Mouse (Mus musculus) stomach, postnatal 0 days (tissue): ENCODE results near the gene Slc25a45. TPM values are rescaled to one million over a fixed set of nuclear protein-coding genes. Genes with fewer than 3 reads are reported as not detected.

ENCODE experiments used
- ATAC-seq: fragments of 200-750 bp; cut with Nextera tagmentation; 2 replicates; pipeline ENCODE4 v1.8.0; 2017; ENCODE audit not compliant: low FRiP score, low TSS enrichment
- DNase-seq: peaks from one replicate; pipeline ENCODE4 v3.0.0-alpha.2; 2016; ENCODE audit warnings: low spot score
- H3K27ac ChIP-seq: fragments of 300-500 bp; sonication (generic); replicated peaks from 2 replicates; pipeline ENCODE4 v1.5.1; 2014; ENCODE audit warnings: mild to moderate bottlenecking, control low read depth
- H3K27me3 ChIP-seq: fragments of 300-500 bp; sonication (generic); 2 replicates; pipeline ENCODE4 v1.6.1; 2014; ENCODE audit warnings: low read length; ENCODE audit not compliant: control insufficient read depth, insufficient read depth
- H3K36me3 ChIP-seq: fragments of 300-500 bp; sonication (generic); 2 replicates; pipeline ENCODE4 v1.6.1; 2014; ENCODE audit warnings: low read length, mixed read lengths; ENCODE audit not compliant: control insufficient read depth, insufficient read depth
- H3K4me1 ChIP-seq: fragments of 300-500 bp; sonication (generic); replicated peaks from 2 replicates; pipeline ENCODE4 v1.6.1; 2014; ENCODE audit warnings: antibody characterized with exemption; ENCODE audit not compliant: control insufficient read depth, insufficient read depth
- H3K4me2 ChIP-seq: fragments of 300-500 bp; sonication (generic); replicated peaks from 2 replicates; pipeline ENCODE4 v1.6.1; 2014; ENCODE audit warnings: low read depth, mild to moderate bottlenecking, control low read depth, moderate library complexity
- H3K4me3 ChIP-seq: fragments of 300-500 bp; sonication (generic); 2 replicates; pipeline ENCODE4 v1.5.1; 2014; ENCODE audit warnings: low read depth, low read length, control low read depth
- H3K9ac ChIP-seq: fragments of 300-500 bp; sonication (generic); 2 replicates; pipeline ENCODE4 v1.6.1; 2014; ENCODE audit warnings: mild to moderate bottlenecking, low read length, control low read depth, mixed read lengths
- H3K9me3 ChIP-seq: fragments of 300-500 bp; sonication (generic); 2 replicates; pipeline ENCODE4 v1.6.1; 2016; ENCODE audit warnings: low read length; ENCODE audit not compliant: control insufficient read depth
- CTCF ChIP-seq: IDR thresholded peaks from 2 replicates; pipeline ENCODE4 v1.5.1; 2016; ENCODE audit warnings: antibody characterized with exemption, low read depth, mild to moderate bottlenecking, moderate library complexity
- EP300 ChIP-seq: optimal IDR thresholded peaks from 2 replicates; pipeline ENCODE3; 2016; ENCODE audit warnings: antibody characterized with exemption
- WGBS: fragments of 180-500 bp; shearing (Covaris S2); extraction: QIAGEN DNeasy Blood & Tissue Kit; methylation state at CpG from one replicate; pipeline ENCODE4 v1.1.7; 2014; 5-methylcytosine and 5-hydroxymethylcytosine counted together
- polyA plus RNA-seq: library from polyadenylated mRNA; unstranded; fragments of >200 nt; fragmentation: Nextera tagmentation; extraction: Ambion mirVana; gene quantifications from 2 replicates; pipeline ENCODE4 v1.2.1, GENCODE M21; 2015

The Slc25a45 gene
- polyA plus RNA-seq, 1 experiment from 2014 or later, result 3.2 TPM

GRCm38 (mm10) chr19:5893282-5894001, 15.8 kb downstream of the Slc25a45 start:
- DNase-seq (no peak), ATAC-seq (peak; percentile 18; the same call in 1 of the 2 replicates)
- 0 out of 2 replicates have a peak overlapping the region, but pooled peaks have one; percentile 30 for H3K27ac ChIP-seq

DNA sequence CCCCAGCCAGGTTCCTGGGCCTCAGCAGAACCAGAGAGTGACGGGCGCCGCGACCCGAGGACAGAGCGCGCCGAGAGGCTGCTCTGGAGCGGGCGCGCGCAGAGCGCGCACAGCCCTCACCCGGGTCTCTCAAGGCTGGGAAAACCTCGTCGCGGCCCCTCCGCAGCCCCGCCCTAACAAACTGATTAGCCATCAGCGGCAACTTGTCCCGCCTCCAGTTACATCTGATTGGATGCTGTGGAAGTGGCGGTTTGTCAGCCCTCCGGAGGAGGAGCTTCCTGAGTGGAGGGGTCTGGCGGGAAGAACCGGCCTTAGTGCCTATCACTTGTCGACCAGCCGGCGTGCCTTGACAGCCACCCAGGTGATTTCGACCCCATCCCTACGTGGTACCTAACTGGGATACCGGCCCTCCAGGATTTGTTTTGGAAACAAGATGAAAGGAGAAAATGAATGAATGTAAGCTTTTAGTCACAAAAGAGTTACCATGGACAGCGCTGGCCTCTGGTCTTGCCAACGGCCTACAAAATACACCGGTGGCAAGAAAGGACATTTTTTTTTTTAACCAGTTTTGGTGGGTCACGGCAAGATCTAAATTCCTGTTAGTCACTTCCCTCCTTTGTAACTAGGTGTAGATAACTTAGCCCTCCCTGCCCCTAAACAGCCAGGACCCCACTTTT, 16.5 kb downstream of the Slc25a45 start, which contains the start of gene Tigd3:
TSS of gene Tigd3 (minus strand) at position 148 of the 677 bp plus-strand sequence.
- WGBS, result 3% methylated on average over 34 of the region's 36 CpGs
- DNase-seq (peak; percentile 90), ATAC-seq (peak; percentile 94)
- Histone ChIP-seq H3K4me3 (peak within 1 kb of the TSS; percentile 62), H3K9me3 (no peaks in the 10 kb centered on the region), H3K36me3 (peaks cover 10% of the 10 kb centered on the region), H3K27ac (0 out of 2 replicates have a peak within 1 kb of the TSS, but pooled peaks have one; percentile 30), H3K4me1 (no peaks in the 10 kb centered on the region; the same call in 1 of the 2 replicates), H3K9ac (peak within 1 kb of the TSS; percentile 72), H3K4me2 (peak within 1 kb of the TSS; percentile 85), H3K27me3 (no peaks in the 10 kb centered on the region)
- TF ChIP-seq CTCF (no peak), EP300 (no peak)

More at GRCm38 (mm10) chr19:5893282-5894001, 15.8 kb downstream of the Slc25a45 start:
- no peaks in the 10 kb centered on the region for H3K9me3 ChIP-seq
- H3K9ac ChIP-seq, result peak overlapping the region; percentile 72
- 10% methylated on average over 30 of the region's 31 CpGs for WGBS
- H3K4me1 ChIP-seq, result no peaks in the 10 kb centered on the region; the same call in 1 of the 2 replicates
- H3K4me3 ChIP-seq, result peak overlapping the region; percentile 62
- H3K27me3 ChIP-seq, result no peaks in the 10 kb centered on the region
- H3K36me3 ChIP-seq, result peaks cover 8% of the 10 kb centered on the region
- TF ChIP-seq CTCF, result no peak
- no peak for TF ChIP-seq EP300
- peak overlapping the region; percentile 85 for H3K4me2 ChIP-seq

DNA sequence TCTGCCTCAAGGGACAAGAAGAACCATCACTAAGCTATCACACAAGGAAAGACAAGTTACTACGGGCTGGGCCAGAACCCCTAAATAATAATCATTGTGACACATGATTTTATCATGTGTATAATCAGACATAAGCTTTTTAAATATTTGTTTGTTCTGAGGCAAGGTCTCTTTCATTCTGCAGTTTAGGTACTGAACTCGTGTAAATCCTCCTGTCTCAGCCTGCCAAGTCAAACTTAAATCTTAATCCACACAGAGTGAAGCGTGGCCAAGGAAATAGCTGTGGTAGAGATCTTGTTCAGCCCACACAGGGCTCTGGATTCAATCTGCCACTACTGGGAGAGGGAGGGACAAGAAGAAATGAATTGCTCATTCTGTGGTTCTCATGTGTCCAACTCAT, 29.7 kb downstream of the Slc25a45 start:
- no peak overlapping the region for H3K4me2 ChIP-seq
- DNase-seq (no peak), ATAC-seq (no peak)
- peaks cover 36% of the 10 kb centered on the region for H3K36me3 ChIP-seq
- H3K9me3 ChIP-seq, result no peaks in the 10 kb centered on the region
- H3K9ac ChIP-seq, result no peak overlapping the region
- no peak overlapping the region for H3K4me3 ChIP-seq
- 51% methylated on average over 3 of the region's 3 CpGs for WGBS
- no peak for TF ChIP-seq EP300
- TF ChIP-seq CTCF, result no peak
- H3K4me1 ChIP-seq, result peaks cover 3% of the 10 kb centered on the region; the same call in 1 of the 2 replicates
- no peaks in the 10 kb centered on the region for H3K27me3 ChIP-seq
- H3K27ac ChIP-seq, result no peak overlapping the region

- 0 out of 2 replicates have a peak overlapping the region, but pooled peaks have one; percentile 3 for H3K4me3 ChIP-seq
- ATAC-seq, result no peak
Observed at GRCm38 (mm10) chr19:5910221-5910620, 32.6 kb downstream of the Slc25a45 start.

GRCm38 (mm10) chr19:5911430-5912102, 34.0 kb downstream of the Slc25a45 start:
- H3K4me1 ChIP-seq, result peaks cover 6% of the 10 kb centered on the region
- DNase-seq (no peak), ATAC-seq (no peak)
- WGBS, result under 1% methylated on average over 14 of the region's 14 CpGs
- TF ChIP-seq EP300 (no peak), CTCF (no peak)
- H3K27me3 ChIP-seq, result no peaks in the 10 kb centered on the region
- H3K4me3 ChIP-seq, result peak overlapping the region; percentile 95
- H3K9ac ChIP-seq, result peak overlapping the region; percentile 95
- H3K27ac ChIP-seq, result peak overlapping the region; percentile 94
- peaks cover 6% of the 10 kb centered on the region; the same call in 1 of the 2 replicates for H3K36me3 ChIP-seq
- no peaks in the 10 kb centered on the region for H3K9me3 ChIP-seq
- peak overlapping the region; percentile 71 for H3K4me2 ChIP-seq

More at GRCm38 (mm10) chr19:5910221-5910620, 32.6 kb downstream of the Slc25a45 start:
- H3K27me3 ChIP-seq, result no peaks in the 10 kb centered on the region
- 31% methylated on average over 6 of the region's 6 CpGs for WGBS
- peak overlapping the region; percentile 24; the same call in 1 of the 2 replicates for H3K27ac ChIP-seq
- H3K9ac ChIP-seq, result no peak overlapping the region
- H3K4me1 ChIP-seq, result peaks cover 6% of the 10 kb centered on the region
- H3K4me2 ChIP-seq, result peak overlapping the region; percentile 35
- H3K9me3 ChIP-seq, result no peaks in the 10 kb centered on the region
- peak; percentile 41 for DNase-seq
- H3K36me3 ChIP-seq, result peaks cover 15% of the 10 kb centered on the region
- TF ChIP-seq EP300, result no peak
- TF ChIP-seq CTCF, result peak; percentile 33; the same call in 1 of the 2 replicates
